Mouse (Mus musculus) limb, embryonic 14.5 days (tissue): ENCODE data around the gene Zfp423. TPM values are rescaled to one million over a fixed set of nuclear protein-coding genes. Genes with fewer than 3 reads are reported as not detected.

Experiments
- ATAC-seq: fragments of 200-750 bp; cut with Nextera tagmentation; 2 replicates; pipeline ENCODE4 v1.8.0; 2017; ENCODE audit warnings: low read depth, moderate number of reproducible peaks, moderate TSS enrichment; ENCODE audit not compliant: low FRiP score
- DNase-seq: peaks from one replicate; pipeline ENCODE4 v3.0.0-alpha.2; 2015; ENCODE audit warnings: low spot score
- H3K27ac ChIP-seq: fragments of 300-500 bp; sonication (generic); replicated peaks from 2 replicates; pipeline ENCODE4 v1.5.1; 2014; ENCODE audit warnings: low read depth, mild to moderate bottlenecking, low read length, moderate library complexity, mixed read lengths
- H3K27me3 ChIP-seq: fragments of 300-500 bp; sonication (generic); 2 replicates; pipeline ENCODE4 v1.6.1; 2014; ENCODE audit warnings: low read length, mixed read lengths; ENCODE audit not compliant: control insufficient read depth, insufficient read depth
- H3K36me3 ChIP-seq: fragments of 300-500 bp; sonication (generic); 2 replicates; pipeline ENCODE4 v1.6.1; 2014; ENCODE audit warnings: mild to moderate bottlenecking, low read length, moderate library complexity, mixed read lengths; ENCODE audit not compliant: control insufficient read depth, insufficient read depth
- H3K4me1 ChIP-seq: fragments of 300-500 bp; sonication (generic); 2 replicates; pipeline ENCODE4 v1.6.1; 2014; ENCODE audit warnings: antibody characterized with exemption, low read length, mixed read lengths; ENCODE audit not compliant: control insufficient read depth, insufficient read depth
- H3K4me2 ChIP-seq: fragments of 300-500 bp; sonication (generic); replicated peaks from 2 replicates; pipeline ENCODE4 v1.6.1; 2014; ENCODE audit warnings: low read depth, mild to moderate bottlenecking, low read length, moderate library complexity; ENCODE audit not compliant: severe bottlenecking
- H3K4me3 ChIP-seq: fragments of 300-500 bp; sonication (generic); replicated peaks from 2 replicates; pipeline ENCODE4 v1.5.1; 2014; ENCODE audit warnings: low read length
- H3K9ac ChIP-seq: fragments of 300-500 bp; sonication (generic); 2 replicates; pipeline ENCODE4 v1.6.1; 2014; ENCODE audit warnings: mild to moderate bottlenecking, low read depth, low read length, moderate library complexity; ENCODE audit not compliant: severe bottlenecking
- H3K9me3 ChIP-seq: fragments of 300-500 bp; sonication (generic); 2 replicates; pipeline ENCODE4 v1.6.1; 2016; ENCODE audit warnings: low read length; ENCODE audit not compliant: control insufficient read depth
- POLR2A ChIP-seq: fragments of 200-500 bp; IDR thresholded peaks from 2 replicates; pipeline ENCODE4 v1.8.0; 2012; ENCODE audit warnings: inconsistent platforms, mild to moderate bottlenecking, moderate library complexity, borderline replicate concordance; ENCODE audit not compliant: insufficient read depth, insufficient read length; ENCODE audit errors: extremely low read depth
- WGBS: fragments of 180-500 bp; shearing (Covaris S2); extraction: QIAGEN DNeasy Blood & Tissue Kit; methylation state at CpG from one replicate; pipeline ENCODE4 v1.1.7; 2014; 5-methylcytosine and 5-hydroxymethylcytosine counted together
- polyA plus RNA-seq, 2 experiments: library from polyadenylated mRNA; depleted of rRNA in 1 of 2; stranded (reverse) in 1 of 2; unstranded in 1 of 2; fragments of >200 nt; fragmentation: Nextera tagmentation in 1 of 2; extraction: Ambion mirVana in 1 of 2; gene quantifications; 2 replicates each; pipeline versions ENCODE4 v1.2.1 to v1.2.3; 2012 to 2014

Gene Zfp423
- polyA plus RNA-seq, 2 experiments: 24.4 to 46.4 TPM

DNA sequence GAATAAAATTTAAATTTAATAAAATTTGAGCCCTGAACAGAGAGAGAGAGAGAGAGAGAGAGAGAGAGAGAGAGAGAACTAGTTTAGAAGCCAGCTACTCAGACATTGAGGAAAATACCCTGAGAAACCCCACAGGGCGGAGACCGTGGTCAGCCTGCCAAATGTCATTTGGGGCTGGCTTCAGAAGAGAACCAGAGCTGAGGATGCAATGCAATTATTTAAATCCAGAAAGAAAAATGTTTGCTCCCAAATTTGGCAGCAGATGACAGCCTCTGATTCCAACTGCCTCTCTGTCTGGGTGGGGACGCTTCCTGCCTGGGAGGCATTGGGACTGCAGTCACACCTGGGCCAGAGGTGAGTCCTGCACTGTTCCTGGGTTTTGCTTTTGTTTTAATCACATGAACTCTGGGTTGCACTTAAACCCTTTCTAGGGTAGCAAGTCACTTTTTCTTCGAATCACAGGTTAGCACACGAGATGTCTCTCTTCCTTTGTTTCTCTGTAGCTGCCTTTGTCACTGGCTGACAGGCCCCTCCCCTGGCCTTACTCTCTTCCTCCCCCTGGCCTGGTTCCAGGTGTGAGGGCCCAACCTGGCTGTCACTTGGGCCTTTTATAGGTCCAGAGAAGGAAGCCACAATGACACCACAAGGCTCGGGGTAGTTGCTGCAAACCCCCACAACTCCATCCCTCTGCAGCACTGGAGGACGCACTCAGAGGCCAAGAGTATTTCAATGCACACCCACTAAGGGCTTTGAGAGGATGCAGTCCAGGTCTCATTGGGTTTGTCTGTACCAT lies 33.1 kb downstream of the Zfp423 start:
- Histone ChIP-seq H3K36me3 (no peaks in the 10 kb centered on the region), H3K4me3 (no peak overlapping the region), H3K9me3 (no peaks in the 10 kb centered on the region), H3K4me2 (0 out of 2 replicates have a peak overlapping the region, but pooled peaks have one; percentile 3), H3K27ac (peak overlapping the region; percentile 62; the same call in 1 of the 2 replicates), H3K9ac (no peak overlapping the region), H3K27me3 (no peaks in the 10 kb centered on the region), H3K4me1 (peaks cover 68% of the 10 kb centered on the region)
- 43% methylated on average over 7 of the region's 7 CpGs for WGBS
- peak; percentile 40; the same call in 1 of the 2 replicates for ATAC-seq
- TF ChIP-seq POLR2A: no peak
- DNase-seq: peak; percentile 54

DNA sequence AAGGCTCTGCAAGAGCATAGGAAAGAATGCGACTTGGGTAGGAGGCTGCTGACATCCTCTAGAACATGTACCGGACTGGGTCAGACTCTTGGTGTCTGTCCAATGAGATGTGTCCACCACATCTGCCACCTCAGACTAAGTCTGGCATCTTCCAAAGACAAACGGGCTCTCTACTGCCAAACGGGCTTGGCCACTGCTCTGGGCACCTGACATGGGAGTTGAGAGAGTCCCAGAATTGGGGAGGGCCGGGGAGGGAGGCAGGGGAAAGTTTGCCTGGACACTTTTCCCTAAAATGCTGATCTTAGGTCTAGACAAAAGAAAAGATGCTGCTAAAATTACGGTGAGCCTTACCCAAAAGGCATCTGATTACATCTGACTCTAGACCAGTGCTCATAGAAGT lies 36.5 kb downstream of the Zfp423 start:
- H3K9me3 ChIP-seq: no peaks in the 10 kb centered on the region
- TF ChIP-seq POLR2A: no peak
- no peak overlapping the region for H3K4me3 ChIP-seq
- no peaks in the 10 kb centered on the region for H3K27me3 ChIP-seq
- ATAC-seq (no peak), DNase-seq (no peak)
- H3K27ac ChIP-seq: no peak overlapping the region
- H3K4me1 ChIP-seq: peaks cover 48% of the 10 kb centered on the region
- H3K4me2 ChIP-seq: no peak overlapping the region
- H3K36me3 ChIP-seq: no peaks in the 10 kb centered on the region
- 74% methylated on average over 6 of the region's 6 CpGs for WGBS
- no peak overlapping the region for H3K9ac ChIP-seq

DNA sequence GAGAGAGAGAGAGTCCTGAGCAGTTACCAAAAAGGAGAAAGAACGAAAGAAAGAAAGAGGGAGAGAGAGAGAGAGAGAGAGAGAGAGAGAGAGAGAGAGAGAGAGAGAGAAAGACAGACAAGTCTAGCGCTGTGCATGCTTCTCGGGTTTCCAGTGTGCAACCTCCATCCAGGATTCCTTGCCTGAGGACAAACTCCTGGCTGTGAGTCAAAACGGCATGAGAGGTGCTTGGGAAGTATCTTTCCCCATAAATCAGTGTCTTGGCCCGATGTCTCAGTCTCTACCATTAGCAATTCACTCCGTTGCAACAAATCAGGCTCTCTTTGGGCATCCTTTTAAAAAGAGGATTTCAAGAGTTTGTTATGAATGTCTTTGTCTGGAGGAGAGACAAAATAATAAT lies 36.9 kb downstream of the Zfp423 start:
- 25% methylated on average over 6 of the region's 6 CpGs for WGBS
- Histone ChIP-seq H3K27me3 (no peaks in the 10 kb centered on the region), H3K36me3 (no peaks in the 10 kb centered on the region), H3K4me1 (peaks cover 48% of the 10 kb centered on the region), H3K9me3 (no peaks in the 10 kb centered on the region), H3K4me2 (no peak overlapping the region), H3K9ac (no peak overlapping the region), H3K4me3 (no peak overlapping the region), H3K27ac (no peak overlapping the region)
- ATAC-seq: no peak
- peak; percentile 78 for DNase-seq
- no peak for TF ChIP-seq POLR2A

DNA sequence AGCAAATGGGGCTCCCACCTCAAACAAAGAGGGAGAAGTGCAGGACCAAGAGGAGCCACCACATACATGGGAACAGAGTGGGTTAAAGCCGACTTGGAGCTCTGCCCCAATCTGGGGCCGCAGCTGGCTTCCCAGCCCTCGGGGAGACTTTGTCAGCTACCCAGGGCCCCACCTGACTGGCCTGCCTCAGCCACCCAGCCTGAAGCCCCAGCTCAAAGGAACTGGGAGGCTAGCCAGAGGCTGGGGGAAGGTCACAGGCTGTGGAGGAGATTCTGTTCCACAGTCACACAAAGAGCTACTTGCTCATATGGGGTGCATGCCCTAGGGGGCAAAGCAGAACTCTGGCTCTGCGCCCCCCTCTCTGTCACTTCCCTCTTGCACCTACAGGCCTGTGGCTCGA lies 41.4 kb downstream of the Zfp423 start:
- Histone ChIP-seq H3K27me3 (no peaks in the 10 kb centered on the region), H3K4me1 (peaks cover 57% of the 10 kb centered on the region), H3K36me3 (no peaks in the 10 kb centered on the region), H3K4me2 (no peak overlapping the region), H3K9ac (0 out of 2 replicates have a peak overlapping the region, but pooled peaks have one; percentile 21), H3K9me3 (no peaks in the 10 kb centered on the region), H3K27ac (no peak overlapping the region), H3K4me3 (no peak overlapping the region)
- ATAC-seq (no peak), DNase-seq (no peak)
- no peak for TF ChIP-seq POLR2A
- 40% methylated on average over 5 of the region's 5 CpGs for WGBS

DNA sequence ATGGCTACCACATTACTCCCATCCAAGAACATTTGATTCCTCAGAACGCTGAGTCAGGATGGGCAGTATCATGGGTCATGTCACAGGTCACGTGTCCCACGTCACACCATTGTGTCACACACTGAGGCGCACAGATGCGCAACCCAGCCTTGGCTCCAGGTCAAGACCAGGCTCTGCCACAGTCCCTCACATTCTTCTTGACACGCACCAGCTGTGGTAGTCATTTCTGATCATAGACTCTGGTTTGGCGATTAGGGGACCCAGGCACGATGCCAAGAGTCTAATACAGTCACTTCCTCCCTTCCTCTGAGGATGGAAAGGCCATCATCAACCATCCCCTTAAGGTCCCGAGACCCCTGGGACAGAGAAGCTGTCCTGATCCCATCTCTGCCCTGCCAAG lies 43.6 kb downstream of the Zfp423 start:
- H3K4me1 ChIP-seq: peaks cover 67% of the 10 kb centered on the region
- TF ChIP-seq POLR2A: no peak
- no peak overlapping the region for H3K4me2 ChIP-seq
- DNase-seq: peak; percentile 54
- ATAC-seq: no peak
- WGBS: 69% methylated on average over 9 of the region's 9 CpGs
- H3K9ac ChIP-seq: no peak overlapping the region
- H3K9me3 ChIP-seq: no peaks in the 10 kb centered on the region
- H3K36me3 ChIP-seq: no peaks in the 10 kb centered on the region
- H3K4me3 ChIP-seq: no peak overlapping the region
- no peaks in the 10 kb centered on the region for H3K27me3 ChIP-seq
- no peak overlapping the region for H3K27ac ChIP-seq
